Mouse (Mus musculus): Measurements from ENCODE around the gene Tcl1b3.

Gene Tcl1b3

DNA sequence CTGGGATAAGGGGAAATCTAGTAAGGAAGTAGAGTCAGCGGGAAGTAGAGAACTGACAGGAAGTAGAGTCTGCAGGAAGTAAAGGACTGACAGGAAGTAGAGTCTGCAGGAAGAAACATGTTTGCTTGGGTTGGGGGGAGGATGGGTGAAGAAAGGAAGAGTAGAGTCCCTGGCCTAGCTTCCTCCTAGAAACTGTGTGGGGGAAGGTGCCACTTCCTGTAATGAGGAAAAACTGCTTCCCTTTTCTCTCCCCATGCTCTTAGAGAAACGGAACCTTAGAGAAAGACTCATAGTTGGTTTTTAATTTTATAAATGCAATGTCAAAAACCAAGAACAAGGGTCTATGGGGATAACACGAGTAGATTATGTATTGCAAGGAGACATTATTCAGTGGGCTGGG lies 44.2 kb downstream of the Tcl1b3 start:
- no peak for DNase-seq

GRCm38 (mm10) chr12:105239060-105239459 lies 48.2 kb downstream of the Tcl1b3 start:
- no peak for DNase-seq
